Mouse (Mus musculus) liver, postnatal 0 days (tissue): ENCODE measurements around the gene Hist2h3b.

Experiments
- CTCF ChIP-seq: sonication (generic); IDR thresholded peaks from 2 replicates; pipeline ENCODE4 v1.5.1; 2016; ENCODE audit warnings: antibody characterized with exemption, low read depth
- EP300 ChIP-seq: IDR thresholded peaks from 2 replicates; pipeline ENCODE4 v1.6.1; 2016; ENCODE audit warnings: antibody characterized with exemption, low read depth, mild to moderate bottlenecking

GRCm38 (mm10) chr3:96234914-96235313, 33.5 kb upstream of the Hist2h3b start:
- no peak for TF ChIP-seq EP300
- TF ChIP-seq CTCF = peak; percentile 34
